Mouse (Mus musculus): ENCODE data around the gene Slc35a1. TPM values are rescaled to one million over a fixed set of nuclear protein-coding genes. Genes with fewer than 3 reads are reported as not detected.

Slc35a1 gene
- total RNA-seq, 2 experiments from 2014 or later: 26.6 to 29.2 TPM

- no peak for DNase-seq (ENCODE audit: low spot score in 2 of 2)
These were observed 31.1 kb downstream of the Slc35a1 start for GRCm38 (mm10) chr4:34656101-34656500.

DNA sequence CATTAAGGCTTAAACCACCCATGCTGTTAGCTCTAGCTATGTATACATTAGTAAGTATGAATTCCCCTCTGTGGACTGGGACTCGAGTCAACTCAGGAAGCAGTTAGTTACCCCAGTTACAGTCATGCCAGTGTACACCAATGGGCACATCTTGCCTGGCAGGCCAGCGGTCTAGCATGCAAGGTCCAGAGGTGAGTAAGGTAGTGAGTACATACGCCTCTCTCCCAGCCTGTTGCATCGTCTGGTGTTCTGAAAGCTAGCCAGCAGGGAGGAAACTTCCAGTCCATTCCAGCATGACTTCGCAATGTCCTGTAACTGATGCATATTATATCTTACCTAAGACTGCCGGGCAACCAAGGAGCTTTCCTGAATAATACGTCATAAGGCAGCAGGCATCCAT, 34.1 kb downstream of the Slc35a1 start:
- DNase-seq (ENCODE audit: low spot score in 2 of 2): no peak

GRCm38 (mm10) chr4:34644779-34645178, 42.5 kb downstream of the Slc35a1 start:
- DNase-seq (ENCODE audit: low spot score in 2 of 2): no peak

DNA sequence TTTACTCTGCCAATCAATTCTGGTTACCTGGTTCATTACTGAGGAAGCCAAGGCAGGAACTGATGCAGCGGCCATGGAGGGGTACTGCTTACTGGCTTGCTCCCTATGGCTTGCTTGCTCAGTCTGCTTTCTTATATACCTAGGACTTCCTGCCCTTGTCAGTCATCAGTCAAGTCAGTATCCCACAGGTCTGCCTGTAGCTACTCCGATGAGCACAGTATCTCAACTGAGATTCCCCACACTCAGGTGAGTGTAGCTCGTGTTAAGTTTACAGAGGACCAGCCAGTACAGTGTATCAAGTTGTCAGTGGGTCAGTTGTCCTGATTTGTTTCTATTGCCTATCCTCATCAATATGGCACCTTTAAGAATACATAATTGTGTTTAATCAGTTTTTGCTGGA, 46.5 kb downstream of the Slc35a1 start:
- DNase-seq (ENCODE audit: low spot score in 2 of 2): no peak

GRCm38 (mm10) chr4:34639745-34640364, 47.4 kb downstream of the Slc35a1 start:
- DNase-seq (ENCODE audit: low spot score in 2 of 2): no peak

- peak; percentile 19 to 22 for DNase-seq (ENCODE audit: low spot score in 2 of 2)
These were observed 49.4 kb downstream of the Slc35a1 start for GRCm38 (mm10) chr4:34637851-34638250.

DNA sequence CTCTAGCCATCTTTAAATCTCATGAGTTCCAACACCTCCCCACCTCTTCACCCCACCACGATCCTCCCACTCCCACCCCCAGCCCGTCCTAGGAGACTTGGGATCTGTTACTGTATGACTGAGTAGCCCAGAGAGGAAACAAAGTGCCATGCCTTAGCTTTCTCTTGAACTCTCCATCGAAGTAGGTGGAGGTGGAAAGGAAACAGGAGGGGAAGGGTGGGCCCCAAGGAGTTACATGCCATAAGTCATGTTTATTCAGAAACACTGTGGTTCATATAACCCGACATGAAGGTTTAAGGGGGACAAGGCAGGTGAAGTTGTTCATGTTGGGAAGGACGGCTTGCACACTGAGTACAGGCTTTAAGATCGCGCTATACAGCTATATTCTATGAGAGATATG, 49.9 kb downstream of the Slc35a1 start:
- no peak for DNase-seq (ENCODE audit: low spot score in 2 of 2)

DNA sequence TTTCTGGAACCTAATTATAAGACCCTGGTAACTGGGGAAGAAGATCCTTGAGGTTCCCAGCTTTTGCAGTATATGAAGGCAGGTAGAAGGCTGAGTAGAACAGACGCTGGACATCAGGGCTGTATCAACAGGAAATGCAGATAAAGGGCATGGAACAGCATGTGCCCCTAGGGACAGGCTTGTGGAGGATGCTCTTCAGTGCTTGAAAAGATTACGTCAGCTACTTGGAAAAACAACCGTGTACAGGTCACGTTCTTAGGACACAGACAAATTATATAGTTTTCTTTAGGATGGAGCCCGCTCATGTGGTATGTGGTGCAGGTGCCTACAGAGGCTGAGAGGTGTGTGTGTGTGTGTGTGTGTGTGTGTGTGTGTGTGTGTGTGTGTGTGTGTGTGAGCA, 51.2 kb downstream of the Slc35a1 start:
- DNase-seq (ENCODE audit: low spot score in 2 of 2): no peak

- no peak for DNase-seq (ENCODE audit: low spot score in 2 of 2)
These were observed 53.1 kb downstream of the Slc35a1 start for GRCm38 (mm10) chr4:34634129-34634528.

GRCm38 (mm10) chr4:34629956-34630355, 57.3 kb downstream of the Slc35a1 start:
- DNase-seq (ENCODE audit: low spot score in 2 of 2): no peak

DNA sequence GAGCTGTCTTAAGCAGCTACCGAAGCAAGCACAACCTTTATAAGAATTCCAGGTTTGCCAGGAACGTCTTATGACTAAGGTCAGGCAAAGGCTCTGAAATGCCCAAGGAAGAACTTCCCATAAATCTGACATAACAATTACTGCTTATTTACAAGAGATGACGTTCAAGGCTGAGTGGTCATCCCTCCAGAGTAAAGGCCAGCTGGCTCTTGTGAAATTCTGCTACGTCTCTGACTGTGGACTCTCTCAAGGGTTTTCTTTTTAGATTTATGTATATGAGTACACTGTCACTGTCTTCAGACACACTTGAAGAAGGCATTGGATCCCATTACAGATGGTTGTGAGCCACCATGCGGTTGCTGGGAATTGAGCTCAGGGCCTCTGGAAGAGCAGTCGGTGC, 60.8 kb downstream of the Slc35a1 start:
- no peak for DNase-seq (ENCODE audit: low spot score in 2 of 2)

GRCm38 (mm10) chr4:34625556-34625955, 61.7 kb downstream of the Slc35a1 start:
- no peak for DNase-seq (ENCODE audit: low spot score in 2 of 2)

DNA sequence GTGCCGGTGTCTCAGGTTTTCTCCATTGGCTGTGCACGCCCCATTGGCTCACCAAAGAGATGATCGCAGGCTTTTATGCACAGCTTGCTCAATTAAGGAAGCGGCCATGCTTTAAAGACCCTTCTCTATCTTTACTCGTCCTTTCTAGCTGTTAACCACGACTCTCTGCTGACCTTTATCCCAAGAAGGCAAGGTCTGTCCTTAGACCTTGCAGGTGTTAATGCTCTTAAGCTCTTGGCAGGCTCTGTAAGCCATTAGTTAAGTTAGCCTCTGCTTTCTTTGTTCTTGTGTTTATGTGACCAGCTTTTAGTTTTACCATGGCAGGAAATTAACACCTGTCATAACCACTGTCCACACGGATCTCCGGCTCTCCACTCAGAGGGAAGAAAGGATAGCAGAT, 71.1 kb downstream of the Slc35a1 start:
- no peak for DNase-seq (ENCODE audit: low spot score in 2 of 2)

GRCm38 (mm10) chr4:34615303-34615702, 71.9 kb downstream of the Slc35a1 start:
- peak; percentile 14 to 23 for DNase-seq (ENCODE audit: low spot score in 2 of 2)

DNA sequence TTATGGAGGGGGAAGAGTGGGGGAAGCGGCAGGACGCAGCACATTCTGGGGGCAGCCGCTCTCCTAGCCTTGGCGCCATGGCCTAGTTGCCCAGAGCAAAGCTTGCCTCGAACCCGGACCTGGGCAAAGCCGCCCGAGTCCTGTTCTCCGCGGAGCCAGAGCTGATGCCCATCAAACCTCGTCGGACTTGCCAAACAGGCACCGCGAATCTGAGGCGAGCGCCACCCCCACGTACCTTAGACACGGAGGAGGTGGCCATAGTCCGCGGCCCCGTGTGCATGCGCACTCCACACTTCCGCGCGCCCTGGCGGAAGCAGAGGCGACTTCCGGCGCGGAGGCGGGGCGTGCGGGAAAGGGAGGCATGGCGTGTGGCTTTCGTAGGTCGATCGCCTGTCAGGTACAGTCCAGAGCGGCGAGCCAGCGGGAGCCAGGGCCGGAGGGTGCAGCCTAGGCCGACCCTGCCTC, 72.6 kb downstream of the Slc35a1 start, which contains the start of the genes Orc3 and Rars2:
Orc3 (minus strand) TSS at position 315 of the 465 bp plus-strand sequence.
Rars2 (plus strand) TSS at position 328 of the 465 bp plus-strand sequence.
- peak; percentile 87 to 90 for DNase-seq (ENCODE audit: low spot score in 2 of 2)

DNA sequence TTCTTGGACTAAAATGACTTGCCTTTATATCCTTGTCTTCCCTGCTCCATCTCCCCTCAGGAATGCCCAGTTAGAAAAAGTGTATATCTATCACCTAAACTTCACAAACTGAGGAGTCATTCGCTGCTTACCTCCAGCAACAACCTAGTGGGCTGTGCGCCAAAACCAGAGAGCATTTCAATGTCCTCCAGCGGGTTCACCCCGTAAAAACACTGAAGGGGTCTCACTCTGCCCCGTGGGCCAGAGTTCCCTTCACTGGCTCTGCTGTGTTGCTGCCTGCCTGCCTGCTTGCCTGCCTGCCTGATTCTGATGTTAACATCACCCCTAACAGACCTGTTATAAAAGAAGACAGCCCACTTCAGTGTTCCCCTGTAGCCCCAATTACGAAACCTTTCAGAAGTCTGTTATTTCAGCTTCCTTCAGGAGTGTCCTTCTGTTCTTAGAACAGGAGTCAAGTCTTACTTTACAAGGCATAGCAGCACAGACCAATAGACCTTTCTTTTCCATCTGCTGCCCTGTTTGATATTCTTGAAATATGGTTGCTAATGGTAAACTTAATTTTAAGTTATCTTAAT, 73.6 kb downstream of the Slc35a1 start:
- no peak for DNase-seq (ENCODE audit: low spot score in 2 of 2)

Other genes with a start within 250 kb of the Slc35a1 start
- 100 to 1,000 TPM in 1 of 2 experiments, 10 to 100 TPM in 1; 93.9 to 110 TPM for gene Akirin2, start 136.5 kb downstream of the Slc35a1 start, total RNA-seq (2021)
- gene Orc3, start 72.5 kb downstream of the Slc35a1 start, total RNA-seq (2021): 10 to 100 TPM; 56.1 to 61.9 TPM
- gene Rars2, start 72.5 kb downstream of the Slc35a1 start, total RNA-seq (2021): 10 to 100 TPM; 32.6 to 33.2 TPM
- gene Cfap206, start 42.8 kb upstream of the Slc35a1 start, total RNA-seq (2021): 1 to 10 TPM; 2.3 to 2.5 TPM
- gene Gm136, start 68.8 kb upstream of the Slc35a1 start, total RNA-seq (2021): not detected
- gene Smim8, start 91.0 kb upstream of the Slc35a1 start, total RNA-seq (2021): 10 to 100 TPM; 20.8 to 27.3 TPM
- gene Zfp292, start 195.5 kb upstream of the Slc35a1 start, total RNA-seq (2021): 10 to 100 TPM; 26.1 to 27.7 TPM
- not detected for gene Cga, start 206.3 kb upstream of the Slc35a1 start, total RNA-seq (2021)

Measured in layer of hippocampus, postnatal 10 days (tissue).